Mouse (Mus musculus): ENCODE measurements around the gene Slc7a3. TPM values are rescaled to one million over a fixed set of nuclear protein-coding genes. Genes with fewer than 3 reads are reported as not detected.

Gene Slc7a3
- polyA plus RNA-seq (2017; shearing (Covaris generic)): 0.39 TPM

DNA sequence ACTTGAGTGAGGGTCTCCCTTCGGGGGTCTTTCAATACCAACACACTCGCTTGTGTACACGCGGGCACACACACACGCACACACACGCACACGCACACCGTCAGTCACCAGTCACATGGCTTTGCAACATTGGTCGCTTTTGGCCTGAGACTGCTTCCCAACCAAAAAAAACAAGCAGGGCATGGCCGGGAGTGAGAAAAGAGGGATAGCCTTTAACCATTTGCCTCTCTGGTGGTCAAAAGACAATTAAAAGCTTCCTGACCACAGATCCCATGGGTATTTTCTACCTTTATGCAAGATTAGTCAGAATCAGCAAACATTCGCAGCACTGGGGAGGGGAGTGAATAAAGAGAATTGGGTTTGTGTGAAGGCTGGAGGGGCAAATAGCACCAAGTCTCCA lies at the start of gene Slc7a3:
Gene Slc7a3, minus strand, starts transcription at position 101 of the 400 bp plus-strand sequence.

GRCm38 (mm10) chrX:101059541-101059940 lies 26.3 kb downstream of the Slc7a3 start, which contains the start of gene Tex11:
Tex11 (minus strand) TSS chrX:101059667.

Other genes starting within 250 kb of the Slc7a3 start
- gene Tex11, start 26.4 kb downstream of the Slc7a3 start, polyA plus RNA-seq (2017; shearing (Covaris generic)): 0.20 TPM
- gene Snx12, start 136.5 kb upstream of the Slc7a3 start, polyA plus RNA-seq (2017; shearing (Covaris generic)): 54.8 TPM
- gene Foxo4, start 168.5 kb upstream of the Slc7a3 start, polyA plus RNA-seq (2017; shearing (Covaris generic)): 2.4 TPM
- gene Gm614, start 178.0 kb upstream of the Slc7a3 start, polyA plus RNA-seq (2017; shearing (Covaris generic)): 5.1 TPM
- gene Il2rg, start 182.2 kb upstream of the Slc7a3 start, polyA plus RNA-seq (2017; shearing (Covaris generic)): 1,467 TPM
- gene Gm20489, start 183.0 kb upstream of the Slc7a3 start, polyA plus RNA-seq (2017; shearing (Covaris generic)): 0.55 TPM
- 78.0 TPM for gene Med12, start 188.0 kb upstream of the Slc7a3 start, polyA plus RNA-seq (2017; shearing (Covaris generic))
- gene Nlgn3, start 213.1 kb upstream of the Slc7a3 start, polyA plus RNA-seq (2017; shearing (Covaris generic)): 0.10 TPM